Mouse (Mus musculus): ENCODE measurements around the gene Olfr315. TPM values are rescaled to one million over a fixed set of nuclear protein-coding genes. Genes with fewer than 3 reads are reported as not detected.

Gene Olfr315
- polyA plus RNA-seq (2012; ENCODE audit: low replicate concordance) = not detected in 2 replicates

DNA sequence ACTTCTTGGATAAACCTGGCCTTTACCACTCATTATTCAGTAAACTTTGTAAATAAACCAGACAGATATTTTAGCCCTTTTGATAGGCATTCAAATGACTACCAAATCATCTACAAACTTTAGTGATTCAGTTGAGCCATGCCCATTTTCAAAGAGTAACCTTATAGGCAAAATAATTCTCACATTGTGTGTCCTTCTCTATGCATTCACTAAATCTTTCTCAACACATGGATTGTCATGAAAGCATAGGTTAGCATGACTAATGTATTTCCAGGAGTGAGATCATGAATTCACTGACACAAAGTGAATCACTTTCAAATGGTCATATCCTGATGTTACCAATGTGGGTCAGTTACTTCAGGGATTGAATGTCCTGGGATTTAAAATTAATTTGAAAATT lies at the start of gene Olfr315:
TSS of gene Olfr315 (plus strand) at position 301 of the 400 bp plus-strand sequence.

DNA sequence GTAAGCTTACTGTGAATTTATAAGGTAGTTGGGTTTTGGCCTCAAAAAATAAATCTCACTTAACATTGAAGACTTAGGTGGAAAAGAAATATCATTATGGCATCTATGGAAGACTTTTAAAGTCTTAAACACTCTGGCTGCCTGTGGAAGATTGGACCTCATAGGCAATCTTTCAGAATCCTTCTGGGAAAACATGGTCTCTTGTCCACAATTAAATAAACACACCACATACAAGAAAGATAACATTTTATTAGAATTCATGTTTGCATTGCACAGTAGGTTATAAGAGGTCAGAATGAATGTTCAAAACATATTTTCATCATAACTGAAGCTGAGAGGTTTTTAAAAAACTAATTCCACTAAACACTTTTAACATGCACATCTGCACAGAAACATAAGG lies 49.1 kb upstream of the Olfr315 start, which contains the start of gene Olfr318:
TSS of gene Olfr318 (minus strand) at position 101 of the 400 bp plus-strand sequence.

DNA sequence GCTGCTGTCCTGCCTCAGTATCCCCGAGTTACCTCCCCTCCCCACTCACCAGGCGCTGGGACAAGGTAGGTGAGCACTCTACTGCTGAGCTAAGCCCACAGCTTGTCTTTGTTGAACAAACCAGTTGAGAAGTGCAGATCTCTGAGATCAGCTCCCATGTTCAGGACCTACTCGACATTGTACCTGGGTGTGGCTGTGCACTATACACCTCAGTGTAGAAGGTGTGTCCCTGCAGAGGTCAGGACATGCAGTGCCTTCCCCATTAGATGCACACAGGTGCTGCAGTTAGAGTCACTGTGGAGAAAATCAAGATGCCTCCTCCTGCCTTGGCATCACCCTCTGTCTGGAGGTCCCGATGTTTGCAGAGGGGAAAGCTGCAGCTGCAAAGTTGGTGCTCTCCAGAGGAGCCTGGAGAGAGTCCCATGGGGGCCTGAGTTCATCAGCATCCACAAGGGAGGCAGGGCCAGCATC lies 34.2 kb upstream of the Olfr315 start, which contains the start of gene Olfr317:
TSS of gene Olfr317 (minus strand) at position 421 of the 471 bp plus-strand sequence.

DNA sequence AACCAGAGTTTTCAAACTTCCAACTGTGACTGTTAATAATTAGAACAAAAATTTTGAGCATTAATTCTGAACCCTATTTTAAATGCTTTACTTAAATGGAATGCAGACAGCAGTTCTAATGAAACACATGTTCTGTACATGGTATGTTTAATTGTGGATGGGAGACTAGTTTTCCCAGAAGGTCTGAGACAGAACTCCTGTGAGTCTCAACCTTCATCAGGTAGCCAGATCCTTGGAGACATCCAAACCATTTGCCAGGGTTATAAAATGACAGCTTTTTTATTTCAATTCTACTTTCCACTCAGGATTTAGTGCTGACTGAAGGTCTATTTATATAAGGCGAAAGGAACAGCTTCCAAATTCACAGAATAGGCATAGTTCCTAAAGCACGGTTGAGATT lies 20.6 kb upstream of the Olfr315 start, which contains the start of gene Olfr316:
TSS of gene Olfr316 (plus strand) at position 301 of the 400 bp plus-strand sequence.

DNA sequence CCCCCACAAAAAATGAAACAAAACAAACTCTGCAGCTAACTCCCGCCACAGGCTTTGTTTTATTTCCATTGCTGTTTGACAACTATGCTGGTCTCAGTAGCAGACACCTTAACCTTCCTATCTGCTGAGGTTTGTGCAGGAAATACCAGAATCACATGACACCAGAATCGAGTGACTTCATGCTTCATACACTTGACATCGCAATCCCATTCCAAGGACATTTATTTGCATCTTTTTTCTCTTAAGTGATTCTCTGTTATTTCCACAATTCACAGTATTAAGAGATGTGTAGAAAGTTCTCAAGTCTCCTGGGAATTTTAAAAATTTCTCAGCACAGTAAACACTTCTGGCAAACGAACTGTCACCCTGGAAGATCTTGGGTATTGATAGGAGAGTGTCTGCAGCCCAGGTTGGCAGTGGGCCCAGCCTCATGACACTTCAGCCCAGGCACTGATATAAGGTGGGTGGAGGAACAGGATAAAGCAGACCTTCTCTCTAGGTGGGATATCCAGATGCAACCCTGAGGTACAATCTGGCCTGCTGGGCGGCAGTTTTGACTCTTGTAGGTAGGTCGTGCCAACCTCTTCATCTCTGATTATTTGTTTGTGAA lies 9.6 kb downstream of the Olfr315 start, which contains the start of gene Olfr314:
TSS of gene Olfr314 (plus strand) at position 473 of the 610 bp plus-strand sequence.

DNA sequence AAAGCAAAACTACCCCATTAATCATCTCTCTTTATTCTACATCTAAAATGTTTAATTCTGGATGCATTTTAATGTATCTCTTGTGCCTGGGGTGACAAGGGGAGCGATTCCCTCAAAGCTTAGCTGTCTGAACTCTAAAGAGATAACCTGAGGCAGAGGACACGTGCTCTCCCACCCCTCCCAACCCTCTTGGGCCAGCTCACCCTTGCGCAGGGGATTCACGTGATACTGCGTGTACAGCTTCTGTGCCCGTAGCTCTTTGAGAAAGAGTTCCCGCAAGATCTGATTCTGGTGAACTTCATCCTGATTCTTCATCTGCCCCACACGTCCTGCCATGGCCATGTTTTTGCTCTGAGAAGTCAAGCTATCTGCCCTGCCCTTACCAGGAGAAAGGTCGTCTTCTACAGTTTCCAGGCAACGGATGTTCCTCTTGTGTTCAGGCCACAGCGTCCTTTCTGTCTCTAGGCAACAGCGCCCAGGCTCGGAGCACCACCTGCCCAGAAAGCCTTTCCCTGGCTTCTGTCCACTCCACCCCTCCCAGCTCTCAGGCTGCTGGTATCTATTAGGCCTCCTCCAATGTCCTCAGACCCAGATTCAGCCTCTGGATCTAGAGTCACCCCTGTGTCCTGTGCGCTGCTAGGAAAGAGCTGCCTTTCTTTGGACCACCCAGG lies 28.7 kb downstream of the Olfr315 start, which contains the start of gene Fam183b:
TSS of gene Fam183b (minus strand) at position 403 of the 671 bp plus-strand sequence.

DNA sequence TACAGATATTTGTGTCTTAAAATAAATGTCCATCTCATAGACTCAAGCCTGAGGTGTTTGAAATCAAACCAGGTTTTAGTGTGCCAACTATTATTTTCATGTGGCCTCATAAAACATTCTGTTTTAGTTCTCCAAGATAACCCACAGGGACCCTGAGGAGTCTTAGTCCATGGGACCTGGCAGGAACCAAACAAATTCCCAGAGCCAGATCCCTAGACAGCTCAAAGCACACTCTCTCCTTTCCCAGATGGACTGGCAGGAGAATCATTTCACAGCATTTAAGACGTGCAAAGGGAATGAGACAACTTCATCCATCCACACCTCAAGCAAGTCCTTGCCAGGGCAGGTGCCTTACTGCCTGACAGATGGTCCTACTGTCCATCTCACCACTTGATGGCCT lies 41.7 kb downstream of the Olfr315 start, which contains the start of gene Olfr313:
TSS of gene Olfr313 (plus strand) at position 301 of the 400 bp plus-strand sequence.

DNA sequence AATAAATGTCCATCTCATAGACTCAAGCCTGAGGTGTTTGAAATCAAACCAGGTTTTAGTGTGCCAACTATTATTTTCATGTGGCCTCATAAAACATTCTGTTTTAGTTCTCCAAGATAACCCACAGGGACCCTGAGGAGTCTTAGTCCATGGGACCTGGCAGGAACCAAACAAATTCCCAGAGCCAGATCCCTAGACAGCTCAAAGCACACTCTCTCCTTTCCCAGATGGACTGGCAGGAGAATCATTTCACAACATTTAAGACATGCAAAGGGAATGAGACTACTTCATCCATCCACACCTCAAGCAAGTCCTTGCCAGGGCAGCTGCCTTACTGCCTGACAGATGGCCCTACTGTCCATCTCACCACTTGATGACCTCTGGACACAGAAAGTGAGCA lies 55.9 kb downstream of the Olfr315 start, which contains the start of gene Olfr312:
TSS of gene Olfr312 (plus strand) at position 301 of the 400 bp plus-strand sequence.

Other genes starting within 250 kb of the Olfr315 start
- gene Olfr330, start 238.4 kb upstream of the Olfr315 start, polyA plus RNA-seq (2012; ENCODE audit: low replicate concordance) = not detected in 2 replicates
- gene Olfr329-ps, start 226.8 kb upstream of the Olfr315 start, polyA plus RNA-seq (2012; ENCODE audit: low replicate concordance) = not detected in 2 replicates
- gene Olfr328, start 217.6 kb upstream of the Olfr315 start, polyA plus RNA-seq (2012; ENCODE audit: low replicate concordance) = not detected in 2 replicates
- not detected in 2 replicates for gene Olfr224, start 202.6 kb upstream of the Olfr315 start, polyA plus RNA-seq (2012; ENCODE audit: low replicate concordance)
- not detected in 2 replicates for gene Olfr325, start 195.5 kb upstream of the Olfr315 start, polyA plus RNA-seq (2012; ENCODE audit: low replicate concordance)
- not detected in 2 replicates for gene Olfr324, start 178.1 kb upstream of the Olfr315 start, polyA plus RNA-seq (2012; ENCODE audit: low replicate concordance)
- gene 2210407C18Rik, start 157.1 kb upstream of the Olfr315 start, polyA plus RNA-seq (2012; ENCODE audit: low replicate concordance) = not detected in 2 replicates
- not detected in 2 replicates for gene Olfr323, start 142.7 kb upstream of the Olfr315 start, polyA plus RNA-seq (2012; ENCODE audit: low replicate concordance)
- 6.6 and 10.6 TPM in 2 replicates for gene Trim58, start 132.7 kb upstream of the Olfr315 start, polyA plus RNA-seq (2012; ENCODE audit: low replicate concordance)
- not detected in 2 replicates for gene Olfr322, start 114.4 kb upstream of the Olfr315 start, polyA plus RNA-seq (2012; ENCODE audit: low replicate concordance)
- gene Olfr320, start 92.1 kb upstream of the Olfr315 start, polyA plus RNA-seq (2012; ENCODE audit: low replicate concordance) = not detected in 2 replicates
- not detected in 2 replicates for gene Olfr319, start 74.0 kb upstream of the Olfr315 start, polyA plus RNA-seq (2012; ENCODE audit: low replicate concordance)
- not detected in 2 replicates for gene Olfr318, start 49.2 kb upstream of the Olfr315 start, polyA plus RNA-seq (2012; ENCODE audit: low replicate concordance)
- not detected in 2 replicates for gene Olfr317, start 34.0 kb upstream of the Olfr315 start, polyA plus RNA-seq (2012; ENCODE audit: low replicate concordance)
- not detected in 2 replicates for gene Olfr316, start 20.5 kb upstream of the Olfr315 start, polyA plus RNA-seq (2012; ENCODE audit: low replicate concordance)
- not detected in 2 replicates for gene Olfr314, start 9.8 kb downstream of the Olfr315 start, polyA plus RNA-seq (2012; ENCODE audit: low replicate concordance)
- not detected in 2 replicates for gene Fam183b, start 28.8 kb downstream of the Olfr315 start, polyA plus RNA-seq (2012; ENCODE audit: low replicate concordance)
- not detected in 2 replicates for gene Olfr313, start 41.8 kb downstream of the Olfr315 start, polyA plus RNA-seq (2012; ENCODE audit: low replicate concordance)
- gene Olfr312, start 56.0 kb downstream of the Olfr315 start, polyA plus RNA-seq (2012; ENCODE audit: low replicate concordance) = not detected in 2 replicates
- not detected in 2 replicates for gene Olfr311, start 66.1 kb downstream of the Olfr315 start, polyA plus RNA-seq (2012; ENCODE audit: low replicate concordance)
- gene Gm12258, start 74.0 kb downstream of the Olfr315 start, polyA plus RNA-seq (2012; ENCODE audit: low replicate concordance) = 0.10 and 0.71 TPM in 2 replicates
- 0.43 TPM in 1 of 2 replicates, not detected in the other for gene 2810021J22Rik, start 94.0 kb downstream of the Olfr315 start, polyA plus RNA-seq (2012; ENCODE audit: low replicate concordance)
- gene Zfp39, start 131.0 kb downstream of the Olfr315 start, polyA plus RNA-seq (2012; ENCODE audit: low replicate concordance) = 0.25 and 0.43 TPM in 2 replicates
- gene Btnl10, start 144.7 kb downstream of the Olfr315 start, polyA plus RNA-seq (2012; ENCODE audit: low replicate concordance) = 52.1 and 76.9 TPM in 2 replicates
- gene Rnf187, start 165.7 kb downstream of the Olfr315 start, polyA plus RNA-seq (2012; ENCODE audit: low replicate concordance) = 629 and 745 TPM in 2 replicates
- gene Hist3h2ba, start 175.7 kb downstream of the Olfr315 start, polyA plus RNA-seq (2012; ENCODE audit: low replicate concordance) = 8.1 and 47.9 TPM in 2 replicates
- 8.3 and 12.0 TPM in 2 replicates for gene Hist3h2a, start 181.5 kb downstream of the Olfr315 start, polyA plus RNA-seq (2012; ENCODE audit: low replicate concordance)
- 0.18 TPM in 1 of 2 replicates, not detected in the other for gene Trim17, start 181.5 kb downstream of the Olfr315 start, polyA plus RNA-seq (2012; ENCODE audit: low replicate concordance)
- gene Trim11, start 204.9 kb downstream of the Olfr315 start, polyA plus RNA-seq (2012; ENCODE audit: low replicate concordance) = 53.8 and 55.6 TPM in 2 replicates

Measured in leukemia stem cell, adult 10-12 weeks (primary cell).